Comparison of ENCODE assay signal across 8 mouse cellular contexts in genomic region chr3:60472681-60473177, GRCm38 (mm10). TPM values are rescaled to one million over a fixed set of nuclear protein-coding genes. Genes with fewer than 3 reads are reported as not detected.
A peak's percentile ranks its signal among the peaks of the same experiment; 100 is the strongest.
DNase-seq lines count a peak whose midpoint lies in the region; ATAC-seq and TF ChIP-seq lines count a peak whose summit lies in the region.

Gene Mbnl1 (plus strand): TSS chr3:60472830.

- no peak for TF ChIP-seq RAD21 in CH12.LX (IDR thresholded peaks at IDR 0.05; ENCODE audit: low read depth, low read length)

- peak; percentile 95 for DNase-seq in 416B (ENCODE audit: low read depth)
- peak; percentile 77 for DNase-seq in CH12.LX (ENCODE audit: extremely low read depth)
- no peak for DNase-seq in left cerebral cortex, postnatal 36 days (ENCODE audit: low spot score in 2 of 2)
- DNase-seq in urinary bladder, postnatal 10 days (ENCODE audit: low spot score): no peak
- no peak for DNase-seq in kidney, postnatal 10 days

- H3K4me2 ChIP-seq in CH12.LX (ENCODE audit: insufficient read depth, low read depth, poor library complexity, severe bottlenecking): peak within 1 kb of the TSS; percentile 88
- no peak within 1 kb of the TSS for H3K4me2 ChIP-seq in embryonic facial prominence, embryonic 15.5 days (replicated peaks)
- H3K4me2 ChIP-seq in heart, embryonic 16.5 days (ENCODE audit: low read depth, low read length): no peak within 1 kb of the TSS; the same call in 1 of the 2 replicates

- dilution Hi-C loops in CH12.LX (cut with MboI; ENCODE audit: extremely low pct_ligation_motif_present, extremely low pct_unique_long_range_greater_than_20kb, low sequenced_read_pairs): no loop called here

- H3K9ac ChIP-seq in CH12.LX (ENCODE audit: insufficient read depth, low read depth): peak within 1 kb of the TSS; percentile 98
- no peak within 1 kb of the TSS for H3K9ac ChIP-seq in embryonic facial prominence, embryonic 15.5 days
- H3K9ac ChIP-seq in heart, embryonic 16.5 days (ENCODE audit: low read length): no peak within 1 kb of the TSS

- in situ Hi-C loops in CH12.LX (cut with MboI; ENCODE audit: low pct_ligation_motif_present, low pct_unique_long_range_greater_than_20kb, low sequenced_read_pairs): no loop called here

- 72% methylated on average over 5 of the region's 5 CpGs for WGBS in embryonic facial prominence, embryonic 15.5 days
- WGBS in heart, embryonic 16.5 days: 58% methylated on average over 5 of the region's 5 CpGs

- peak within 1 kb of the TSS; percentile 59 to 79 (median 69) for H3K4me3 ChIP-seq in CH12.LX (replicated peaks in 1 of 3; ENCODE audit: low read depth in 2 of 3, low read length in 2 of 3, poor library complexity in 1 of 3)
- H3K4me3 ChIP-seq in embryonic facial prominence, embryonic 15.5 days (replicated peaks): no peak within 1 kb of the TSS
- no peak within 1 kb of the TSS for H3K4me3 ChIP-seq in heart, embryonic 16.5 days (ENCODE audit: low read length)

- peak within 1 kb of the TSS; percentile 69 for H3K27ac ChIP-seq in CH12.LX (ENCODE audit: insufficient read depth, low read depth)
- no peak within 1 kb of the TSS for H3K27ac ChIP-seq in embryonic facial prominence, embryonic 15.5 days (replicated peaks)
- H3K27ac ChIP-seq in heart, embryonic 16.5 days (ENCODE audit: low read length): no peak within 1 kb of the TSS

- peaks cover 25% of the 10 kb centered on the region for H3K79me2 ChIP-seq in CH12.LX (replicated peaks; ENCODE audit: control insufficient read depth, extremely low read depth, insufficient read depth, poor library complexity, severe bottlenecking)

- H3K27me3 ChIP-seq in CH12.LX (replicated peaks): no peaks in the 10 kb centered on the region
- H3K27me3 ChIP-seq in embryonic facial prominence, embryonic 15.5 days: no peaks in the 10 kb centered on the region
- H3K27me3 ChIP-seq in heart, embryonic 16.5 days (ENCODE audit: control insufficient read depth, insufficient read depth, low read length): no peaks in the 10 kb centered on the region

- TF ChIP-seq CTCF in CH12.LX (conservative IDR thresholded peaks at IDR 0.05 in 1 of 2, IDR thresholded peaks at IDR 0.05 in 1 of 2; ENCODE audit: low read depth in 2 of 2, low read length in 2 of 2): no peak

- TF ChIP-seq EP300 in CH12.LX (IDR thresholded peaks at IDR 0.05; ENCODE audit: low read length): peak; percentile 28; the same call in 1 of the 2 replicates

- no peaks in the 10 kb centered on the region for H3K9me3 ChIP-seq in CH12.LX (replicated peaks; ENCODE audit: low read length)
- no peaks in the 10 kb centered on the region for H3K9me3 ChIP-seq in embryonic facial prominence, embryonic 15.5 days (replicated peaks)
- H3K9me3 ChIP-seq in heart, embryonic 16.5 days (replicated peaks; ENCODE audit: control insufficient read depth, low read length): no peaks in the 10 kb centered on the region

- intact Hi-C loops in left cerebral cortex, postnatal 36 days (cut with DNase I): no loop called here

- ATAC-seq in embryonic facial prominence, embryonic 15.5 days (ENCODE audit: insufficient number of reproducible peaks, low FRiP score, low TSS enrichment, low read depth): no peak
- no peak for ATAC-seq in heart, embryonic 16.5 days (replicated peaks; ENCODE audit: extremely low read depth, insufficient read depth, low FRiP score)
- ATAC-seq in monocyte, adult 5-6 weeks (replicated peaks; ENCODE audit: insufficient number of reproducible peaks, low FRiP score, low TSS enrichment, poor library complexity, severe bottlenecking): peak; percentile 45

- H3K4me1 ChIP-seq in CH12.LX (ENCODE audit: control insufficient read depth in 1 of 2, insufficient read depth in 2 of 2): peaks cover 0 to 32% of the 10 kb centered on the region in 2 experiments; a peak in 2 of 4 replicates
- no peaks in the 10 kb centered on the region for H3K4me1 ChIP-seq in embryonic facial prominence, embryonic 15.5 days
- 0 out of 2 replicates have a peak, but pooled peaks cover 3% of the 10 kb centered on the region for H3K4me1 ChIP-seq in heart, embryonic 16.5 days (ENCODE audit: control insufficient read depth, insufficient read depth, low read length)

- TF ChIP-seq POLR2A in CH12.LX (IDR thresholded peaks at IDR 0.05; ENCODE audit: low read depth, low read length): peak; percentile 59; the same call in 1 of the 2 replicates

- H3K36me3 ChIP-seq in CH12.LX (replicated peaks in 1 of 2; ENCODE audit: control insufficient read depth in 1 of 2, insufficient read depth in 1 of 2, low read length in 1 of 2): no peaks in the 10 kb centered on the region
- H3K36me3 ChIP-seq in embryonic facial prominence, embryonic 15.5 days: no peaks in the 10 kb centered on the region
- H3K36me3 ChIP-seq in heart, embryonic 16.5 days (ENCODE audit: control insufficient read depth, insufficient read depth): no peaks in the 10 kb centered on the region

TF ChIP-seq in CH12.LX, 34 proteins besides CTCF, POLR2A, EP300 and RAD21:
- no peak for TF ChIP-seq NRF1 (IDR thresholded peaks at IDR 0.05; ENCODE audit: low read depth, low read length)
- TF ChIP-seq TBP (conservative IDR thresholded peaks at IDR 0.05; ENCODE audit: low read depth, low read length): peak; percentile 90
- no peak; the same call in 1 of the 2 replicates for TF ChIP-seq SIN3A (IDR thresholded peaks at IDR 0.05; ENCODE audit: low read length)
- TF ChIP-seq MAZ (IDR thresholded peaks at IDR 0.05; ENCODE audit: low read depth, low read length): no peak
- no peak for TF ChIP-seq PAX5 (IDR thresholded peaks at IDR 0.05; ENCODE audit: low read length)
- TF ChIP-seq CHD2 (IDR thresholded peaks at IDR 0.05; ENCODE audit: low read length): no peak
- TF ChIP-seq ZKSCAN1 (IDR thresholded peaks at IDR 0.05; ENCODE audit: borderline replicate concordance, low read depth, low read length): no peak
- peak; percentile 87 for TF ChIP-seq BHLHE40 (IDR thresholded peaks at IDR 0.05; ENCODE audit: low read depth, low read length)
- TF ChIP-seq JUN (IDR thresholded peaks at IDR 0.05; ENCODE audit: insufficient read depth, low read depth, low read length): no peak
- TF ChIP-seq MEF2A (IDR thresholded peaks at IDR 0.05; ENCODE audit: borderline replicate concordance, low read depth, low read length): no peak
- TF ChIP-seq ZNF384 (IDR thresholded peaks at IDR 0.05; ENCODE audit: low read depth, low read length): no peak; the same call in 1 of the 2 replicates
- peak; percentile 78; the same call in 1 of the 2 replicates for TF ChIP-seq CHD1 (IDR thresholded peaks at IDR 0.05; ENCODE audit: low read depth, low read length)
- TF ChIP-seq MXI1 (IDR thresholded peaks at IDR 0.05; ENCODE audit: low read depth, low read length): no peak
- TF ChIP-seq SMC3 (IDR thresholded peaks at IDR 0.05; ENCODE audit: low read depth, low read length): no peak
- TF ChIP-seq TCF12 (IDR thresholded peaks at IDR 0.05; ENCODE audit: low read depth, low read length): no peak

RNA-seq across cellular contexts. Expression of gene Mbnl1, which starts in this region (rescaled TPM):
- total RNA-seq in CH12.LX (2012; rRNA removed) (249 and 276 TPM in 2 replicates), CH12.LX (2014; rRNA removed) (332 and 386 TPM in 2 replicates)
- 151 and 174 TPM in 2 replicates for polyA plus RNA-seq in CH12.LX (2012; ENCODE audit: insufficient read length, low read depth)
- 97.0 and 103 TPM in 2 replicates for polyA plus RNA-seq in embryonic facial prominence, embryonic 15.5 days (2015; fragmentation: Nextera tagmentation; extraction: Ambion mirVana)
- polyA plus RNA-seq in heart, embryonic 16.5 days (2015; fragmentation: Nextera tagmentation; extraction: Ambion mirVana): 86.0 and 92.8 TPM in 2 replicates
- total RNA-seq in left cerebral cortex, postnatal 36 days (2021): 100 to 1,000 TPM; 125 to 154 TPM
- 804 to 1,126 TPM (median 952 TPM) in 3 replicates for total RNA-seq in monocyte, adult 5-6 weeks (2017)

Comparison
In these comparisons a context has a peak if more than half of its experiments do, and no peak if none do; other contexts are left out.
1. DNase-seq: peak in 416B (single experiment) and CH12.LX (single experiment); none in left cerebral cortex, postnatal 36 days (0 of 2), urinary bladder, postnatal 10 days (single experiment) and kidney, postnatal 10 days (single experiment).
2. H3K4me3 ChIP-seq: peak in CH12.LX (3 of 3); none in embryonic facial prominence, embryonic 15.5 days (single experiment) and heart, embryonic 16.5 days (single experiment).